8 mouse cellular contexts compared by ENCODE assay signal in genomic region chr10:117224102-117224990, GRCm38 (mm10). TPM values are rescaled to one million over a fixed set of nuclear protein-coding genes. Genes with fewer than 3 reads are reported as not detected.
A peak's percentile ranks its signal among the peaks of the same experiment; 100 is the strongest.
DNase-seq lines count a peak whose midpoint lies in the region; ATAC-seq and TF ChIP-seq lines count a peak whose summit lies in the region.

Gene Yeats4 (minus strand): TSS chr10:117224507.

- H3K27me3 ChIP-seq in heart, embryonic 11.5 days (ENCODE audit: control insufficient read depth, insufficient read depth, low read length) = no peaks in the 10 kb centered on the region
- no peaks in the 10 kb centered on the region for H3K27me3 ChIP-seq in kidney, embryonic 16.5 days (ENCODE audit: insufficient read depth, low read length)
- H3K27me3 ChIP-seq in liver, adult 2 months (ENCODE audit: control insufficient read depth, insufficient read depth, low read length) = no peaks in the 10 kb centered on the region
- H3K27me3 ChIP-seq in myocyte (ENCODE audit: control insufficient read depth, insufficient read depth, insufficient read length) = no peaks in the 10 kb centered on the region
- no peaks in the 10 kb centered on the region for H3K27me3 ChIP-seq in splenic B cell, adult 2 months (ENCODE audit: control insufficient read depth, insufficient read depth, low read length, poor library complexity, severe bottlenecking)

- H3K27ac ChIP-seq in heart, embryonic 11.5 days (ENCODE audit: low read depth, low read length) = peak within 1 kb of the TSS; percentile 95
- H3K27ac ChIP-seq in kidney, embryonic 16.5 days (ENCODE audit: low read length) = peak within 1 kb of the TSS; percentile 100
- H3K27ac ChIP-seq in liver, adult 2 months (replicated peaks; ENCODE audit: insufficient read depth, low read depth, low read length) = peak within 1 kb of the TSS; percentile 98

- peak within 1 kb of the TSS; percentile 53 for H3ac ChIP-seq in myocyte (ENCODE audit: control insufficient read depth, insufficient read length)

- H3K9me3 ChIP-seq in heart, embryonic 11.5 days (replicated peaks; ENCODE audit: control insufficient read depth, low read length) = no peaks in the 10 kb centered on the region
- no peaks in the 10 kb centered on the region for H3K9me3 ChIP-seq in kidney, embryonic 16.5 days (ENCODE audit: low read length)

- peak; percentile 73; the same call in 1 of the 2 replicates for TF ChIP-seq POLR2A in liver, adult 2 months (IDR thresholded peaks at IDR 0.05; ENCODE audit: extremely low read depth, insufficient read depth, low read length)
- peak; percentile 85 for TF ChIP-seq POLR2A in myocyte (IDR thresholded peaks at IDR 0.05; ENCODE audit: insufficient read length, low read depth)

- no peaks in the 10 kb centered on the region; the same call in 1 of the 2 replicates for H3K79me2 ChIP-seq in liver, adult 2 months (ENCODE audit: control insufficient read depth, insufficient read depth, low read length)
- peaks cover 22% of the 10 kb centered on the region for H3K79me2 ChIP-seq in myocyte (ENCODE audit: control insufficient read depth, insufficient read depth)

- ATAC-seq in erythroblast, adult 5-6 weeks (replicated peaks; ENCODE audit: low FRiP score, poor library complexity, severe bottlenecking) = peak; percentile 93
- ATAC-seq in heart, embryonic 11.5 days (replicated peaks; ENCODE audit: insufficient number of reproducible peaks, low FRiP score, low TSS enrichment) = peak; percentile 95
- peak; percentile 94 for ATAC-seq in kidney, embryonic 16.5 days (ENCODE audit: low FRiP score, low TSS enrichment)

- H3K4me2 ChIP-seq in heart, embryonic 11.5 days = peak within 1 kb of the TSS; percentile 93
- H3K4me2 ChIP-seq in kidney, embryonic 16.5 days (replicated peaks; ENCODE audit: low read depth, low read length) = peak within 1 kb of the TSS; percentile 92
- H3K4me2 ChIP-seq in myocyte (ENCODE audit: low read depth) = peak within 1 kb of the TSS; percentile 95

- H3K9ac ChIP-seq in heart, embryonic 11.5 days (ENCODE audit: low read depth, low read length) = peak within 1 kb of the TSS; percentile 91
- H3K9ac ChIP-seq in kidney, embryonic 16.5 days (replicated peaks; ENCODE audit: low read length) = peak within 1 kb of the TSS; percentile 99
- H3K9ac ChIP-seq in liver, adult 2 months (ENCODE audit: low read depth, low read length) = peak within 1 kb of the TSS; percentile 96

- DNase-seq in B cell, adult 2 months = peak; percentile 96 to 99
- DNase-seq in brain, adult 2 months (ENCODE audit: low read depth, low spot score) = peak; percentile 95
- DNase-seq in liver, adult 2 months (ENCODE audit: extremely low read depth, low read depth, low spot score) = peak; percentile 87
- DNase-seq in splenic B cell, adult 2 months (ENCODE audit: low read depth, low spot score) = peak; percentile 97

- H3K4me3 ChIP-seq in heart, embryonic 11.5 days (ENCODE audit: low read depth, low read length) = peak within 1 kb of the TSS; percentile 67
- H3K4me3 ChIP-seq in kidney, embryonic 16.5 days (ENCODE audit: low read length) = peak within 1 kb of the TSS; percentile 89
- H3K4me3 ChIP-seq in liver, adult 2 months (ENCODE audit: insufficient read depth, low read depth, low read length) = peak within 1 kb of the TSS; percentile 85
- peak within 1 kb of the TSS; percentile 52 for H3K4me3 ChIP-seq in myocyte

- peaks cover 7% of the 10 kb centered on the region; the same call in 1 of the 2 replicates for H3K4me1 ChIP-seq in heart, embryonic 11.5 days (ENCODE audit: control insufficient read depth, insufficient read depth, low read length)
- peaks cover 14% of the 10 kb centered on the region; the same call in 1 of the 2 replicates for H3K4me1 ChIP-seq in kidney, embryonic 16.5 days (ENCODE audit: insufficient read depth, low read length)
- H3K4me1 ChIP-seq in liver, adult 2 months (ENCODE audit: control insufficient read depth, insufficient read depth, low read length) = peaks cover 3% of the 10 kb centered on the region

- 1% methylated on average over 63 of the region's 63 CpGs for WGBS in heart, embryonic 11.5 days (ENCODE audit: insufficient replicate concordance)
- 2% methylated on average over 62 of the region's 63 CpGs for WGBS in kidney, embryonic 16.5 days
- under 1% methylated on average over 63 of the region's 63 CpGs for WGBS in liver, adult 2 months

- TF ChIP-seq CTCF in liver, adult 2 months (IDR thresholded peaks at IDR 0.05; ENCODE audit: low read depth, low read length) = no peak

- H3K36me3 ChIP-seq in heart, embryonic 11.5 days (ENCODE audit: control insufficient read depth, insufficient read depth, low read length) = peaks cover 10% of the 10 kb centered on the region
- H3K36me3 ChIP-seq in kidney, embryonic 16.5 days (ENCODE audit: insufficient read depth, low read length) = peaks cover 30% of the 10 kb centered on the region
- H3K36me3 ChIP-seq in liver, adult 2 months (ENCODE audit: control insufficient read depth, insufficient read depth, low read length) = peaks cover 10% of the 10 kb centered on the region; the same call in 1 of the 2 replicates
- peaks cover 16% of the 10 kb centered on the region for H3K36me3 ChIP-seq in myocyte (ENCODE audit: control insufficient read depth, insufficient read depth)
- peaks cover 8% of the 10 kb centered on the region for H3K36me3 ChIP-seq in splenic B cell, adult 2 months (ENCODE audit: control insufficient read depth, insufficient read depth, low read length, poor library complexity, severe bottlenecking)

TF ChIP-seq in myocyte, 11 proteins besides CTCF, POLR2A, EP300 and RAD21:
- TF ChIP-seq POLR2AphosphoS2 (IDR thresholded peaks at IDR 0.05; ENCODE audit: insufficient read length, low read depth) (peak; percentile 92), MYOG (IDR thresholded peaks at IDR 0.05; ENCODE audit: control insufficient read depth in 1 of 3, insufficient read depth in 1 of 3, insufficient read length in 2 of 3, low read depth in 2 of 3) (no peak), E2F4 (IDR thresholded peaks at IDR 0.05; ENCODE audit: insufficient read depth) (peak; percentile 84)

RNA-seq across cellular contexts. Expression of gene Yeats4, which starts in this region (rescaled TPM):
- total RNA-seq in erythroblast, adult 5-6 weeks (2015; ENCODE audit: low replicate concordance) = 25.9 and 28.6 TPM in 2 replicates
- total RNA-seq in erythroblast, adult 5-6 weeks (2017; ENCODE audit: low replicate concordance) = 25.0 and 51.6 TPM in 2 replicates
- 66.4 and 75.9 TPM in 2 replicates for polyA plus RNA-seq in heart, embryonic 11.5 days (2014; fragmentation: Nextera tagmentation; extraction: Ambion mirVana)
- 67.3 and 70.7 TPM in 2 replicates for polyA plus RNA-seq in kidney, embryonic 16.5 days (2015; fragmentation: Nextera tagmentation; extraction: Ambion mirVana)
- 19.5 and 19.6 TPM in 2 replicates for total RNA-seq in liver, adult 2 months (2014; rRNA removed)
- polyA plus RNA-seq in liver, adult 2 months (2012; rRNA removed) = 16.3 and 17.9 TPM in 2 replicates
- 27.8 TPM for polyA plus RNA-seq in myocyte (2012; fragmentation: generic; extraction: Trizol)

Comparison
In these comparisons a context has a peak if more than half of its experiments do, and no peak if none do; other contexts are left out.
1. Peak in every context shown above with its lines: DNase-seq, ATAC-seq, H3K4me3 ChIP-seq and H3K27ac ChIP-seq.